Mouse (Mus musculus) intestine, postnatal 0 days (tissue): ENCODE data around the gene Nrip1. TPM values are rescaled to one million over a fixed set of nuclear protein-coding genes. Genes with fewer than 3 reads are reported as not detected.

Source experiments
- ATAC-seq: fragments of 200-750 bp; cut with Nextera tagmentation; 2 replicates; pipeline ENCODE4 v1.8.0; 2017; ENCODE audit warnings: mild to moderate bottlenecking, moderate TSS enrichment, moderate library complexity
- H3K27ac ChIP-seq: fragments of 300-500 bp; sonication (generic); 2 replicates; pipeline ENCODE4 v1.5.1; 2014; ENCODE audit warnings: mild to moderate bottlenecking, low read depth, low read length, moderate library complexity
- H3K27me3 ChIP-seq: fragments of 300-500 bp; sonication (generic); replicated peaks from 2 replicates; pipeline ENCODE4 v1.6.1; 2014; ENCODE audit warnings: low read length, mixed read lengths; ENCODE audit not compliant: control insufficient read depth, insufficient read depth
- H3K36me3 ChIP-seq: fragments of 300-500 bp; sonication (generic); 2 replicates; pipeline ENCODE4 v1.6.1; 2014; ENCODE audit warnings: mild to moderate bottlenecking, moderate library complexity; ENCODE audit not compliant: control insufficient read depth, insufficient read depth
- H3K4me1 ChIP-seq: fragments of 300-500 bp; sonication (generic); replicated peaks from 2 replicates; pipeline ENCODE4 v1.6.1; 2014; ENCODE audit warnings: antibody characterized with exemption, low read length, mixed read lengths; ENCODE audit not compliant: control insufficient read depth, insufficient read depth
- H3K4me2 ChIP-seq: fragments of 300-500 bp; sonication (generic); replicated peaks from 2 replicates; pipeline ENCODE4 v1.6.1; 2014; ENCODE audit warnings: low read depth, mild to moderate bottlenecking, moderate library complexity
- H3K4me3 ChIP-seq: fragments of 300-500 bp; sonication (generic); 2 replicates; pipeline ENCODE4 v1.5.1; 2014; ENCODE audit warnings: low read depth, low read length
- H3K9ac ChIP-seq: fragments of 300-500 bp; sonication (generic); 2 replicates; pipeline ENCODE4 v1.6.1; 2014; ENCODE audit warnings: mild to moderate bottlenecking, low read depth, low read length
- H3K9me3 ChIP-seq: fragments of 300-500 bp; sonication (generic); 2 replicates; pipeline ENCODE4 v1.6.1; 2016; ENCODE audit warnings: mixed run types; ENCODE audit not compliant: control insufficient read depth
- CTCF ChIP-seq: sonication (generic); IDR thresholded peaks from 2 replicates; pipeline ENCODE4 v1.5.1; 2016; ENCODE audit warnings: low read depth, mild to moderate bottlenecking, control low read depth, antibody characterized with exemption, moderate library complexity
- WGBS: fragments of 180-500 bp; shearing (Covaris S2); extraction: QIAGEN DNeasy Blood & Tissue Kit; methylation state at CpG from one replicate; pipeline ENCODE4 v1.1.7; 2014; 5-methylcytosine and 5-hydroxymethylcytosine counted together
- polyA plus RNA-seq: library from polyadenylated mRNA; unstranded; fragments of >200 nt; fragmentation: Nextera tagmentation; extraction: Ambion mirVana; gene quantifications from 2 replicates; pipeline ENCODE4 v1.2.1, GENCODE M21; 2015

Nrip1 gene
- polyA plus RNA-seq, 1 experiment from 2014 or later: 27.8 TPM

GRCm38 (mm10) chr16:76316940-76317822 lies 56.4 kb downstream of the Nrip1 start:
- H3K4me3 ChIP-seq: no peak overlapping the region
- peak; percentile 56 for ATAC-seq
- no peaks in the 10 kb centered on the region for H3K36me3 ChIP-seq
- H3K27me3 ChIP-seq: no peaks in the 10 kb centered on the region
- H3K4me2 ChIP-seq: no peak overlapping the region
- TF ChIP-seq CTCF: no peak
- no peak overlapping the region for H3K9ac ChIP-seq
- H3K9me3 ChIP-seq: no peaks in the 10 kb centered on the region
- no peak overlapping the region for H3K27ac ChIP-seq
- 71% methylated on average over 22 of the region's 22 CpGs for WGBS
- 0 out of 2 replicates have a peak, but pooled peaks cover 2% of the 10 kb centered on the region for H3K4me1 ChIP-seq

- no peaks in the 10 kb centered on the region for H3K36me3 ChIP-seq
- no peak overlapping the region for H3K9ac ChIP-seq
- H3K9me3 ChIP-seq: no peaks in the 10 kb centered on the region
- H3K27me3 ChIP-seq: no peaks in the 10 kb centered on the region
- H3K4me2 ChIP-seq: no peak overlapping the region
- no peak for ATAC-seq
- TF ChIP-seq CTCF: no peak
- H3K4me3 ChIP-seq: no peak overlapping the region
- 89% methylated on average over 3 of the region's 3 CpGs for WGBS
- H3K4me1 ChIP-seq: 0 out of 2 replicates have a peak, but pooled peaks cover 2% of the 10 kb centered on the region
- no peak overlapping the region for H3K27ac ChIP-seq
Observed at GRCm38 (mm10) chr16:76315642-76316041, 58.0 kb downstream of the Nrip1 start.

GRCm38 (mm10) chr16:76314013-76314950 lies 59.3 kb downstream of the Nrip1 start:
- Histone ChIP-seq H3K36me3 (peaks cover 1% of the 10 kb centered on the region; the same call in 1 of the 2 replicates), H3K4me2 (no peak overlapping the region), H3K9ac (no peak overlapping the region), H3K27me3 (no peaks in the 10 kb centered on the region), H3K9me3 (no peaks in the 10 kb centered on the region), H3K27ac (no peak overlapping the region), H3K4me1 (no peaks in the 10 kb centered on the region), H3K4me3 (no peak overlapping the region)
- 77% methylated on average over 12 of the region's 12 CpGs for WGBS
- no peak for TF ChIP-seq CTCF
- ATAC-seq: no peak

GRCm38 (mm10) chr16:76312887-76313420 lies 60.7 kb downstream of the Nrip1 start:
- no peaks in the 10 kb centered on the region for H3K4me1 ChIP-seq
- no peaks in the 10 kb centered on the region for H3K27me3 ChIP-seq
- H3K36me3 ChIP-seq: peaks cover 9% of the 10 kb centered on the region; the same call in 1 of the 2 replicates
- no peak overlapping the region for H3K27ac ChIP-seq
- no peak overlapping the region for H3K9ac ChIP-seq
- H3K9me3 ChIP-seq: no peaks in the 10 kb centered on the region
- TF ChIP-seq CTCF: no peak
- H3K4me3 ChIP-seq: no peak overlapping the region
- H3K4me2 ChIP-seq: no peak overlapping the region
- WGBS: 36% methylated on average over 1 of the region's 1 CpGs
- no peak for ATAC-seq

GRCm38 (mm10) chr16:76310791-76311190 lies 62.8 kb downstream of the Nrip1 start:
- no peak overlapping the region for H3K4me3 ChIP-seq
- no peaks in the 10 kb centered on the region for H3K4me1 ChIP-seq
- no peak overlapping the region for H3K9ac ChIP-seq
- no peak overlapping the region for H3K4me2 ChIP-seq
- no peak overlapping the region for H3K27ac ChIP-seq
- peaks cover 9% of the 10 kb centered on the region for H3K36me3 ChIP-seq
- TF ChIP-seq CTCF: no peak
- 73% methylated on average over 2 of the region's 2 CpGs for WGBS
- H3K9me3 ChIP-seq: no peaks in the 10 kb centered on the region
- 0 out of 2 replicates have a peak, but pooled peaks have one; percentile 33 for ATAC-seq
- no peaks in the 10 kb centered on the region for H3K27me3 ChIP-seq

- TF ChIP-seq CTCF: no peak
- Histone ChIP-seq H3K4me3 (no peak overlapping the region), H3K4me1 (no peaks in the 10 kb centered on the region), H3K27me3 (no peaks in the 10 kb centered on the region), H3K36me3 (peaks cover 9% of the 10 kb centered on the region), H3K9me3 (no peaks in the 10 kb centered on the region), H3K27ac (no peak overlapping the region), H3K4me2 (no peak overlapping the region), H3K9ac (no peak overlapping the region)
- WGBS: 85% methylated on average over 8 of the region's 8 CpGs
- no peak for ATAC-seq
Observed at GRCm38 (mm10) chr16:76310286-76310685, 63.3 kb downstream of the Nrip1 start.
